9 mouse cellular contexts compared by ENCODE assay signal in the genomic region with DNA sequence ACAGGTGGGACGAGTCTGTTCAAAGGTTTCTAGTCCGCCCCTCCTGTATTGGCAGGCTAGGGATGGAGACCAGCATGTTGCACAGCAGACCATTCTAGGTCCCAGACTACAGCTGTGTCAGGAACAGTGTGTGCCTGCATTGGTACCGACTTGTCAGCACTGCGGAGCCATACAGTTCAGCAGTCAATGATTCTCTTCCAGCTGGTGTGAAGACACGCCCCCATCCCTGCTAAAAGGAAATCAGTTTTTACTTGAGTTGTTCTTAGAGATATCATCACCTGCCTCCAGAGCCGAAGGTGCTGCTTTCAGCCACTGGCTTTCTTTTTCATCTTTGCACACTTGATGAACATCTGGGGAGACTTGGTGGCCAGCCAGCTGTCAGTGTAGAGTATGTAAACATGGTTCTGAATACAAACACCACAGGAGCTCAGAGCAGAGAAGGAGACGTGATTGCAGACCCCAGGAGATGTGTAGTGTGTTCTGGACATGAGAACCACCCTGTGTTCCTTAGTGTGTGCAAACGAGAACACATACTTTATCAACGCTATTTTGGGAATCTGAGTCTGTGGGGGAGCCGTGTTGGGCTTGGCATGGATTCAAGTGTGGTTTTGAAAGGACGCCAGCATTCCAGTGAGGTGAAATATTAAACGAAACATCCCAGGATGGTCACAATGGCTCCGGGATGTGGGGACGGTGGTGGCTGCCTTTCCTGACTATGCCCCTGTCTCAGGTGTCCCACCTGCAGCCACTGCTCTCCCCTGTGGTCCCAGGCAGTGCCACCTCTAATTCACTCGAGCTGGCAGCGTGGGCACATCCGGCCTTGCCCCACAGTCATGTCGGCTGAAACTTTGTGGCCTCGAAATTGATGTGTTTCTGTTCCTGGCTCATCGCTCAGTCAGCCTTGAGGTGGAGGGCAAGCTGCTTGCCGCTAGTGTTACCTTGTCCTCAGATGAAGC. TPM values are rescaled to one million over a fixed set of nuclear protein-coding genes. Genes with fewer than 3 reads are reported as not detected.
DNase-seq lines count a peak whose midpoint lies in the region; ATAC-seq lines count a peak whose summit lies in the region.
"Had no signal": no experiment of that assay in that cellular context is flagged by ENCODE, and none has a peak within 500 bp of the region (broad histone marks: within the 10 kb centered on the region; RNA-seq: fewer than 3 reads in every experiment).

No protein-coding gene starts in this region.

- no peak for ATAC-seq in midbrain, embryonic 14.5 days (ENCODE audit: low FRiP score, low TSS enrichment)

- DNase-seq in cerebellum, postnatal 25 days: peak; percentile 31 to 34
- DNase-seq in cerebellum, adult 9-10 months: no peak
- peak; percentile 25 to 44 for DNase-seq in adrenal gland, postnatal 4 days (ENCODE audit: low spot score in 2 of 2)
- peak; percentile 82 for DNase-seq in kidney, adult 18-20 months
- peak; percentile 67 for DNase-seq in lung, postnatal 25 days (ENCODE audit: low spot score)
- no peak for DNase-seq in midbrain, embryonic 14.5 days
- no peak for DNase-seq in right cerebral cortex, postnatal 36 days (ENCODE audit: low spot score in 2 of 2)
- DNase-seq in frontal cortex, adult 2 months (ENCODE audit: extremely low spot score in 1 of 2, low spot score in 1 of 2): no peak
- DNase-seq: thymus, adult 2 months had no signal

- H3K36me3 ChIP-seq in midbrain, embryonic 14.5 days (ENCODE audit: control insufficient read depth, insufficient read depth, low read length): peaks cover 83% of the 10 kb centered on the region

- 87% methylated on average over 21 of the region's 21 CpGs for WGBS in midbrain, embryonic 14.5 days

- H3K27ac ChIP-seq in midbrain, embryonic 14.5 days (replicated peaks; ENCODE audit: low read depth, low read length): no peak overlapping the region

- H3K4me1 ChIP-seq in midbrain, embryonic 14.5 days (ENCODE audit: control insufficient read depth, insufficient read depth, low read length): no peaks in the 10 kb centered on the region

- no peaks in the 10 kb centered on the region for H3K9me3 ChIP-seq in midbrain, embryonic 14.5 days (ENCODE audit: control insufficient read depth, low read length)

- no peaks in the 10 kb centered on the region for H3K27me3 ChIP-seq in midbrain, embryonic 14.5 days (ENCODE audit: control insufficient read depth, insufficient read depth, low read length)

- H3K4me2 ChIP-seq in midbrain, embryonic 14.5 days (ENCODE audit: low read length): no peak overlapping the region

- H3K9ac ChIP-seq in midbrain, embryonic 14.5 days (replicated peaks; ENCODE audit: low read length): no peak overlapping the region

- no peak overlapping the region for H3K4me3 ChIP-seq in midbrain, embryonic 14.5 days (replicated peaks; ENCODE audit: low read depth, low read length)

RNA-seq across cellular contexts. Expression of a gene that starts 16.4 kb away (rescaled TPM):
- 10 to 100 TPM; 47.5 to 52.2 TPM for total RNA-seq in adrenal gland, postnatal 4 days (2021)
- polyA plus RNA-seq in midbrain, embryonic 14.5 days (2014; fragmentation: Nextera tagmentation; extraction: Ambion mirVana): 25.1 and 35.9 TPM in 2 replicates
- polyA plus RNA-seq in frontal cortex, adult 2 months (2012; rRNA removed): 37.5 and 46.9 TPM in 2 replicates

Comparison
In these comparisons a context has a peak if more than half of its experiments do, and no peak if none do; other contexts are left out.
1. DNase-seq: peak in cerebellum, postnatal 25 days (2 of 2), adrenal gland, postnatal 4 days (2 of 2), kidney, adult 18-20 months (single experiment) and lung, postnatal 25 days (single experiment); none in cerebellum, adult 9-10 months (single experiment), midbrain, embryonic 14.5 days (single experiment), right cerebral cortex, postnatal 36 days (0 of 2) and frontal cortex, adult 2 months (0 of 2).